ENCODE assay signal across 8 mouse cellular contexts in genomic region chr4:107801366-107802184, GRCm38 (mm10). TPM values are rescaled to one million over a fixed set of nuclear protein-coding genes. Genes with fewer than 3 reads are reported as not detected.
DNase-seq lines count a peak whose midpoint lies in the region; ATAC-seq lines count a peak whose summit lies in the region.

No protein-coding gene starts in this region.

- DNase-seq in Muller cell, postnatal 12 days (ENCODE audit: inconsistent ontology term) = peak; percentile 92
- DNase-seq in cerebellum, adult 9-10 months = peak; percentile 87
- peak; percentile 70 to 81 for DNase-seq in frontal cortex, postnatal 10 days (ENCODE audit: low spot score in 2 of 2)
- peak; percentile 53 to 71 for DNase-seq in left cerebral cortex, adult 9 months (ENCODE audit: low spot score in 2 of 2)
- peak; percentile 60 to 89 for DNase-seq in right cerebral cortex, postnatal 10 days (ENCODE audit: low spot score in 2 of 2)
- DNase-seq in urinary bladder, postnatal 4 days (ENCODE audit: low spot score in 2 of 2) = peak; percentile 51 to 73

- H3K9ac ChIP-seq in hindbrain, embryonic 16.5 days (ENCODE audit: low read depth, low read length) = peak overlapping the region; percentile 93

- peak overlapping the region; percentile 63 for H3K4me3 ChIP-seq in hindbrain, embryonic 16.5 days (ENCODE audit: low read length)

- H3K4me1 ChIP-seq in hindbrain, embryonic 16.5 days (ENCODE audit: control insufficient read depth, insufficient read depth, low read depth, low read length) = peaks cover 37% of the 10 kb centered on the region

- no peaks in the 10 kb centered on the region for H3K27me3 ChIP-seq in hindbrain, embryonic 16.5 days (replicated peaks; ENCODE audit: control insufficient read depth, insufficient read depth, low read length)

- H3K4me2 ChIP-seq in hindbrain, embryonic 16.5 days (ENCODE audit: low read length) = peak overlapping the region; percentile 92

- H3K9me3 ChIP-seq in hindbrain, embryonic 16.5 days (ENCODE audit: control insufficient read depth, low read length) = no peaks in the 10 kb centered on the region

- H3K36me3 ChIP-seq in hindbrain, embryonic 16.5 days (ENCODE audit: control insufficient read depth, insufficient read depth, low read length) = 0 out of 2 replicates have a peak, but pooled peaks cover 2% of the 10 kb centered on the region

- H3K27ac ChIP-seq in hindbrain, embryonic 16.5 days (ENCODE audit: low read depth, low read length) = peak overlapping the region; percentile 97

- WGBS in hindbrain, embryonic 16.5 days = 1% methylated on average over 41 of the region's 41 CpGs

- ATAC-seq in hindbrain, embryonic 16.5 days = peak; percentile 84
- peak; percentile 58 for ATAC-seq in megakaryocyte, adult 5-6 weeks (ENCODE audit: poor library complexity, severe bottlenecking)

RNA-seq across cellular contexts. Expression of gene Lrp8, which starts 0.5 kb away (rescaled TPM):
- 23.8 and 34.7 TPM in 2 replicates for polyA plus RNA-seq in hindbrain, embryonic 16.5 days (2015; fragmentation: Nextera tagmentation; extraction: Ambion mirVana)
- 4.9 and 6.7 TPM in 2 replicates for total RNA-seq in megakaryocyte, adult 5-6 weeks (2015)
- total RNA-seq in megakaryocyte, adult 5-6 weeks (2017) = 5.0 and 6.3 TPM in 2 replicates

Comparison
In these comparisons a context has a peak if more than half of its experiments do, and no peak if none do; other contexts are left out.
1. Peak in every context shown above with its lines: DNase-seq, ATAC-seq, H3K4me3 ChIP-seq and H3K27ac ChIP-seq.